Comparison of ENCODE assay signal across 28 mouse cellular contexts in genomic region chr13:86857910-86858309, GRCm38 (mm10).
"Had no signal": no experiment of that assay in that cellular context is flagged by ENCODE, and none has a peak within 500 bp of the region (broad histone marks: within the 10 kb centered on the region; RNA-seq: fewer than 3 reads in every experiment).

No protein-coding gene starts in this region.

- H3K27me3 ChIP-seq: embryonic facial prominence, embryonic 12.5 days; embryonic facial prominence, embryonic 13.5 days; embryonic facial prominence, embryonic 15.5 days; forebrain, embryonic 12.5 days; forebrain, embryonic 13.5 days; forebrain, embryonic 15.5 days had no signal

- H3K36me3 ChIP-seq: embryonic facial prominence, embryonic 10.5 days; embryonic facial prominence, embryonic 12.5 days; embryonic facial prominence, embryonic 13.5 days; embryonic facial prominence, embryonic 15.5 days; forebrain, embryonic 10.5 days; forebrain, embryonic 12.5 days; forebrain, embryonic 15.5 days had no signal

- H3K4me1 ChIP-seq: embryonic facial prominence, embryonic 10.5 days; embryonic facial prominence, embryonic 12.5 days; embryonic facial prominence, embryonic 13.5 days; embryonic facial prominence, embryonic 15.5 days; forebrain, embryonic 10.5 days; forebrain, embryonic 12.5 days; forebrain, embryonic 13.5 days; forebrain, embryonic 15.5 days had no signal

- H3K9me3 ChIP-seq: embryonic facial prominence, embryonic 10.5 days; embryonic facial prominence, embryonic 12.5 days; embryonic facial prominence, embryonic 13.5 days; embryonic facial prominence, embryonic 15.5 days; forebrain, embryonic 10.5 days; forebrain, embryonic 12.5 days; forebrain, embryonic 13.5 days; forebrain, embryonic 15.5 days had no signal

- H3K27ac ChIP-seq: embryonic facial prominence, embryonic 10.5 days; embryonic facial prominence, embryonic 12.5 days; embryonic facial prominence, embryonic 13.5 days; embryonic facial prominence, embryonic 15.5 days; forebrain, embryonic 10.5 days; forebrain, embryonic 12.5 days; forebrain, embryonic 13.5 days; forebrain, embryonic 15.5 days; gastrocnemius, adult 2 months; heart, adult 2 months had no signal

- H3K4me2 ChIP-seq: embryonic facial prominence, embryonic 12.5 days; embryonic facial prominence, embryonic 13.5 days; embryonic facial prominence, embryonic 15.5 days; forebrain, embryonic 12.5 days; forebrain, embryonic 13.5 days; forebrain, embryonic 15.5 days had no signal

- ATAC-seq: forebrain, embryonic 13.5 days; forebrain, embryonic 14.5 days; forebrain, embryonic 15.5 days; forebrain, embryonic 16.5 days; forebrain, postnatal 0 days had no signal

- H3K9ac ChIP-seq: embryonic facial prominence, embryonic 12.5 days; embryonic facial prominence, embryonic 13.5 days; embryonic facial prominence, embryonic 15.5 days; forebrain, embryonic 12.5 days; forebrain, embryonic 13.5 days; forebrain, embryonic 15.5 days; forebrain, postnatal 0 days had no signal

- H3K4me3 ChIP-seq: embryonic facial prominence, embryonic 10.5 days; embryonic facial prominence, embryonic 12.5 days; embryonic facial prominence, embryonic 13.5 days; embryonic facial prominence, embryonic 15.5 days; erythroblast, embryonic 14.5 days; forebrain, embryonic 10.5 days; forebrain, embryonic 12.5 days; forebrain, embryonic 13.5 days; forebrain, embryonic 15.5 days; gastrocnemius, adult 2 months; heart, adult 2 months had no signal

- DNase-seq: cerebellum, adult 8-10 months; cerebellum, adult 9-10 months; cerebellum, adult 9-11 months; cerebellum, postnatal 10 days; cerebellum, postnatal 14 days; cerebellum, postnatal 25 days; cerebellum, postnatal 36 days; embryo, embryonic 11 days; forebrain, postnatal 0 days; gastrocnemius, adult 2 months; gastrocnemius, postnatal 10 days; gastrocnemius, postnatal 14 days; gastrocnemius, postnatal 25 days; gastrocnemius, postnatal 36 days; heart, adult 11 months; heart, adult 18-20 months; heart, adult 2 months had no signal
